Mouse (Mus musculus): ENCODE measurements around the gene Ereg.

DNA sequence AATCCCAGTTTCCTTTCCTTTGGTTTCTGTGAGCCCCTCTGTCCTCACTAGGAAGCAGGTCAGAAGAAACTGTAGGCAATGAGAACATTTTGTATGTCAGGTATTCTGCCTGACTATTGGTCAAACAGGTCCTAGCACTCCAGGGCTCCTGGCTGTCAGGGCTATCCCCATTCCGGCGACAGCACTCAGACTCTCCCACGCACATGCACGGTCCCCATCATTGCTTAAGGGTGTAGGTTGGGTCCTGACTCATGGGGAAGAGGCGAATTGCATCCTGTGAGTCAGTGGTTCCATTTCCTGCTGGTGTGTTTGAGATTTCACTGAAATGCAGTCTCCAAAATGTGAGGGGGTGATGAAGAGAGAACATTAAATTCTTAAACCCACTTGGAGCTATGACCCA, 8.6 kb downstream of the Ereg start:
- no peak for TF ChIP-seq CTCF (IDR thresholded peaks at IDR 0.05; ENCODE audit: low read depth)
- TF ChIP-seq EP300 (IDR thresholded peaks at IDR 0.05; ENCODE audit: low read depth) = no peak
